Mouse (Mus musculus) gastrocnemius, postnatal 14 days (tissue): ENCODE results near the gene Tgfbr3. TPM values are rescaled to one million over a fixed set of nuclear protein-coding genes. Genes with fewer than 3 reads are reported as not detected.
A peak's percentile ranks its signal among the peaks of the same experiment; 100 is the strongest.
"Not testable (repeated sequence)": the region's sequence is repeated elsewhere in the genome, so short reads cannot be mapped to it uniquely, and the experiment has no call there.

ENCODE experiments used
- DNase-seq: peaks from one replicate; pipeline ENCODE4 v3.0.0; 2021; ENCODE audit warnings: mixed read lengths
- intact Hi-C: fragments of 180-260 bp; cut with DNase I; formaldehyde crosslinking; loops from one replicate; pipeline ENCODE4 v1.15.1; 2025; ENCODE audit warnings: low total_unique reads
- total RNA-seq, 2 experiments: library from RNA; stranded (reverse); gene quantifications; 2 replicates each; pipeline ENCODE4 v1.2.3; 2021

The Tgfbr3 gene
- total RNA-seq, 2 experiments from 2014 or later, result 31.6 to 32.7 TPM

DNA sequence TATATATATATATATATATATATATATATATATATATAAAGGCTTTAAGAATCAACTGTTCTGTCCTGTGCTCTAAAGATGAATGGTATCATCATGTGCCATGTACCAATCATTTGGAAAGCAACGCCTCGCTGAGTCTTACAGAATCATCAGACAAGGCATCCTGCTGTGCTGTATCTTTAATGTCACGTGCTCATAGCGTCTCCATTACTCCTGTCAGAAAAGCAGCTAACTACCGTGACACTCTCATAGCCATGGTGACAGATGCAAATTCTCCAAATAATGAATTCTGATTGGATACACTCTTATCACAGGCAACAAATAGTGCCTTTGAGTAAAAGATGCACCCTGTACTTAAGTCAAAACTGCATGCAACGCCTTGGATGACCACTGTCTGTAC lies 40.7 kb downstream of the Tgfbr3 start:
- intact Hi-C loops, result no loop called here
- no peak for DNase-seq

DNA sequence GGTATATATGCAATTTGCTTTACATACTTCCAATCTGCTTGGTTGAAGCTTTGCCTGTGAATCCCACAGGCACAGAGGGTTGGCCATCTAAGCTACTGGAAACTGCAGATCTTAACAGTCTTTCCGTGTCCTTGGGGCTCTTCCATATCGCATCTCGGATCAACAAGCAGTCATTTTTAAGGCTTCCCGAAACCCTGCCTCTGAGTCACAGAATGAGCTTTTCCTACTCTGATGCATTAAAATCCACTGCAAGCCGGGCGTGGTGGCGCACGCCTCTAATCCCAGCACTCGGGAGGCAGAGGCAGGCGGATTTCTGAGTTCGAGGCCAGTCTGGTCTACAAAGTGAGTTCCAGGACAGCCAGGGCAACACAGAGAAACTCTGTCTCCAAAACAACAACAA lies 41.1 kb downstream of the Tgfbr3 start:
- DNase-seq, intact Hi-C loops: not testable (repeated sequence)

DNA sequence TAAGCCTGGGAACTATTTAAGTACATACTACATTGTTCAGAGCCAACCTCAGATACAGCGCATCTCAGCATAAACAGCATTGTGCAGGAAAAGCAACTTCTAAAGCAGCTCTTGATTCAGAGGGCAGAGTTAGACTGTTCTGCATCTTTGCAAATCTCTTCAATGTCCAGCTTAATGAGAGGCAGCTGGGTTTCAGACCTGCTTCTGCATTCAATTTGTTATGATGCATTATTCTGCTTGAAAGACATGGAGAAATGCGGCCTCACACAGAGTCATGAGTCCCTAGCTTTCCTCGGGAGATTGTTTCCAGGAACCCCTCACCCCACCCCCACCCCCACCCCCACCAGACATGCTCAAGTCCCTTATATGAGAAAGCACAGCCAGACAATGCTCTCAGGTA lies 41.6 kb downstream of the Tgfbr3 start:
- intact Hi-C loops, result loop anchor here (1.0 kb wide), 1 partner anchor 8 kb away; no protein-coding TSS in a partner anchor
- no peak for DNase-seq

DNA sequence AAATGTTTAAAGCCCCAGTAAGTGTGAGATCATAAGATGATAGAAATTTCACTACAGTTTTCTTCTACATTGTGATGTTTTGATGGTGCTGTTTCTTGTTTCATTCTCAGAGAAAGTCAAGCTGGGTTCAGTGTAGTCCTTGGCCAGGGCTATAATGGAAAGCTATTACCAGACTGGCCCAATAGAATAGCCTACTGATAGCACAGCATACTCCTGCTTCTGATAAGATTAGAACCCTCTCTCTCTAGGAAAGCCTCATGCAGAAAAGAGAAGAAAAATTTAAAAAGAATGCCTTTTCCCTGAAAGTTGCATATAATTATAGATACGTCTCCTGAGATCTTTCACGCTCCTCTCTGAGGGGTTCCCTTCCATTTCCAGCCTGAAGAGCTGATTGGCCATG lies 46.0 kb downstream of the Tgfbr3 start:
- DNase-seq, result no peak
- intact Hi-C loops, result no loop called here

DNA sequence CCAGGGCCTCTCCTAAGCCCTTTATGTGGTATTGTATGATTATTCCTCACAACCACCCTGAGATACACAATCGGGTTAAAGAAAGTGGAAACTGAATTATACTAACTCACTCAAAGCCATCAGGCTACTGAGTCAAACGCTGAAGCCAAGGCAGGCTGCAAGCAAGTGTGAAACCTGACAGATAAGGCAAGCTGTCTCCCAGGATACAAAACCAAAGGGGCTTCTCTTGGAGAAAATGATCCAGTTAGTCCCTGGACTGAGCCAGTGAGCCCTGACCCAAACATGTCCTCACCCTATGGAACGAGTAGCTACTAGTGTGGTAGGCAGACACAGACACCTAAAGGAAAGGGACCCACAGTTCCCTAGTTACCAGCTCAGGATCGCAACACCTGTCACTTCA lies 46.4 kb downstream of the Tgfbr3 start:
- no peak for DNase-seq
- intact Hi-C loops, result no loop called here

DNA sequence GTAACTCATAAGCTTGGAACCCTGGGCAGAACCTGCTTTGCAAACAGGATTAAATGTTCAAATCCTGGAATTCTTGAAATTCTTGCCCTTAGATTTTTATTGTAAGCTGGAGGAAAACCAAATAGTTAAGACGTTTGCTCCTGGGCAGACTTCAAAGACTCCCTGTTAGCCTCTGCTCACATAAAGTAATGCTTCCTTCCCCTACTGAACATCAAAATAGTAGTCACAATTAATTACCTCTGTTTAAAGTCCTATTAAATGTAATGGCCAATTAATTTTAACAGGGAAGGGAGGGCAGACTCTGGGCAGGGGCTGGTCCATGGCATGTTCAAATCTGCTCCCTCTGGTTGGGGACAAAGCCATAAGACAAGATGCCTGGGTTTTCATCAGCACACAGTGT lies 49.2 kb downstream of the Tgfbr3 start:
- intact Hi-C loops, result no loop called here
- DNase-seq, result no peak

DNA sequence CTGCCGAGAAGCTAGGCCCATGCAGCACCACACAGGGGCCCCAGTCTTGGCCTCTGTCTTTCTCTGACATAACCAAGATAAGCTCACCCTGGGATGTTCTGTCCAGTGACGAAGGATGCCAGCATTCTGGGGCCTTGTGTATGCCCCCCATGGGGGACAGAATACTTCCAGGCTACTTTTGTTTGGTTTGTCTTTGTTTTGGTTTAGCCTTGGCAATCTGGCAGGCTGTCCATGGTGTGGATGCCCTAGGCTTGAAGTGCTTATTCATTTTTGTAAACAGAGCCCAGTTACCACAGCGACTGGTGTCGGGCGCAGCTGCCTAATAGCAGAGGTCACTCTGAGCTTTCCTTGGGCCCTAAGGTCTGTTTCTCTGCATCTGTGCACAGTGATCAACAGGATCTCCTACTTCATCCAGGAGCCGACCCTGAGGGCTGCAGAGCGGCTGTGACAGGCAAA lies 51.4 kb downstream of the Tgfbr3 start:
- peak; percentile 39 for DNase-seq
- intact Hi-C loops, result no loop called here

DNA sequence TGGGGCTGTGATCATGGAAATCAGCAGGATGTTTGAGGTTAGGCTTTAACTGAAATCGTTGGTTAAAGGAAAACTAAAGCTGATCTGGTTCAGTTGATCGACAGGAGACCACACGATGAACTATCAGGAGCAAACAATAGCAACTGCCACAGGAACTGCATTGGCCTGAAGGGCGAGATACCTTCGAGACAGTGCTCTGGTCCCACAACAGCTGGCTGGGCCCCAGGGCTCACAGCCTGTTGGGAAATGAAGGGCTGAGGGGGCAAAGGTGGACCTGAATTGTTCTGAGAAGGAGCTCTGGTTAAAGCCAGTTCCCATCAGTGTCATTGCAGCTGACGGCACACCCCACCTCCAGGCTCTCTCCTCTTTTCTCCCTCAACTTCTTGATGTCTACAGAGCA lies 52.5 kb downstream of the Tgfbr3 start:
- intact Hi-C loops, result no loop called here

DNA sequence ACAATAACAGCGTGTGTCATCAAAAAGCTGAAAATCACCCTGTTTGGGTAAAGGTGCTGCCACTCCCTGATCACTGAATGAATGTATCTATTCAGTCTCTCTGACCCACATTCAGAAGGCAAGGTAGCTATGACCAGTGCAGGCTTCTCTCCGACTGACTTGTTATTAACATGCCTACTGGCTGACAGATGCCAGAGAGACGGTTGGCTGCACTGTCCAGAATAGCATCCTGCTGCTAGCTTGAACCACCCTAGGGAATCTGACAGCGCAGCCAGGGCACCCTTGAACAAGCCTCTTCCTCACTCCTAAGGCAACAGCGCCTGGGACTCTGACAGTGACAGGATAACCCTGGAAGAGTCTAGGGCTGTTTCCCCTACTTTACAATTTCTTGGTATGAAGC lies 53.4 kb downstream of the Tgfbr3 start:
- intact Hi-C loops, result no loop called here

More for the DNA sequence above, 52.5 kb downstream of the Tgfbr3 start:
- DNase-seq, result no peak

DNA sequence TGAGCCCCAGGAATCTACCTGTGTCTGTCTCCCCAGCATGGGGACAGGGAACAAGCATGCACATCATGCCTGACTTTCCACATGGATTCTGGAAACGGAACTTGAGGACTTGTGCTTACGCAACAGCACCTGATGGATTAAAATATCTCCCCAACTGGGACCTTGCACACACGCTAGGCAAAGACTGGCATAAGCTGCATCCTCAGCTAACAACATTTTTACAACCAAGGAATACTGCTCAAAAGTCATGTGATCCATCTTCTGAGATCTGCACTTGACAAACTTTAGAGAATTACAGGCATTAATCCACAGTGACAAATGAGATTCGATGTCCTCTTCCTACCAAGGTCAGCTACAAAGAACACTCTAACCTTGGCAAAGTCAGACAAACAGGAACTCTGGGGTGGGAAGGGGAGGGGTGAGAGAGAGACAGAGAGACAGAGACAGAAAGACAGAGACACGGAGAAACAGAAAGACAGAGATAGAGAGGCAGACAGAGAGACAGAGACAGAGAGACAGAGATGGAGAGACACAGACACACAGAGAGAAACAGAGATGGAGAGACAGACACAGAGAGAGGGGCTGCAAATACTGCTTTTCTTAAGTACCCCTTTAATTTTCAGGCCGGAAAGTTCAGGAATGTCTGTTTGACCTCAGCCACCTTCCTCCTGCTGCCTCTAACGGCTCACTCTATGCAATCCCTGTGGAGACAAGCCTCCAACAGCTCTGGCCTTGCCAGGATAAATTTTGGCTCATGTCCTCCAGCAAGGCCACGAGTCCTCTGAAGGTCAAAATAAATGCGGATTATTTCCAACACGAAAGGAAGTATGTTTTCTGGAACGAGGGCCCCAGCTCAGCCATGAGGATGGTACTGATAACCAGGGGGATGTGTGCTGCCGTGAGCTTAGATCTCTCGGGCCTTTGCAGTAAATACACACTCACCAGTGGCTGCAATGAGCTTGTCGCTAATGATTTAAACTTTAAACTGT lies 55.8 kb downstream of the Tgfbr3 start:
- peak; percentile 48 for DNase-seq
- intact Hi-C loops, result no loop called here

More for the DNA sequence above, 53.4 kb downstream of the Tgfbr3 start:
- DNase-seq, result no peak

DNA sequence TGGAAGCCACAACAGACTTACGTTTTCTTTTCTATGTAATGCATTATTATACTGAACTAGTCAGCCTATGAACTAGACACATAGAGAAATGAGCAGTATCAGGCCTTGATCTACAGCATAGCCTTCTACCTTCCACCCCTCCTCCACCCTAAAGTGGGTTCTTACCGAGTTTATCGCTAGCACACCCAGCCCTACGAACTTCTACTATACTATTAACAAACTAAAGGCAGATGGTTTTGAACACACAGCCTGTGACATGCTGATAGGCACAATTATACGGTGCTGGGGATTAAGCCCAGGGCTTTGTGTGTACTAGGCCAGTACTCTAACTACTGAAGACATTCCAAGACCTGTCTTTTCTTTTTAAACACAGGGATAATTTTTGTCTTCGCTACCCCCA lies 59.2 kb downstream of the Tgfbr3 start:
- intact Hi-C loops, result no loop called here
- DNase-seq, result no peak

DNA sequence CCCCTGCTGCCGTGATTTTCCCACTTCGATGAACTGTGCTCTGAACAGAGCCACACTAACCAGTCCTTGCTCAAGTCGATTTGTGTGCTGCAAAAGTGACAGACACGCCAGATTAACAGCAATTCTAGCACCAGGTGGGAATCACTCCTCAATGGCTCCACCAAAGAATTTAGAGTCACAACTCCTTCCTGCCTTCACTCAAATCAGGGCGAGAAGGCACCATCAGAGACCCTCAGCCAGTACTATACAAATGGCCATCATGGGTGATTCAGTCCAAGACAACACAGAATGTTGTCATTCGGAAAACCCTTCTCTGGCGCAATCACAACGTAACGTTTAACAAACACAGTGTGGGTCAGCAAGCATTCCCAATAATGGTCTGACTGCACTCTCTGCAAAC lies 60.4 kb downstream of the Tgfbr3 start:
- no peak for DNase-seq
- intact Hi-C loops, result no loop called here

DNA sequence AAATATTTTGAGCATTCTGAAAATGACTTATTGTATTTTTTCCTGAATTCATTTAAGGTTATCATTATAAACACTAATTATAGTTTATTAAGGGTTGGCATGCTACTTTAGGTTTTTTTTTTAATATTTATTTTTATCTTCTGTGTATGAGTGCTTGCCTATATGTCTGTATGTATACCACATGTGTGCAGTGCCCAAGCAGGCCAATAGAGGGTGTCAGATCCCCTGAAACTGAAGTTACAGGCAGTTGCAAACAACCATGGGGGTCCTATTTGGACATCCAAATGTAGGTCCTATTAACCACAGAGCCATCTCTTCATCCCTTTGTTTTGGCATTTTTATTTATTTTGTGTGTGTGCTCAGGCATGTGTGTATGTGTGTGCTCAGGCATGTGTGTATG lies 61.8 kb downstream of the Tgfbr3 start:
- intact Hi-C loops, result no loop called here
- no peak for DNase-seq

DNA sequence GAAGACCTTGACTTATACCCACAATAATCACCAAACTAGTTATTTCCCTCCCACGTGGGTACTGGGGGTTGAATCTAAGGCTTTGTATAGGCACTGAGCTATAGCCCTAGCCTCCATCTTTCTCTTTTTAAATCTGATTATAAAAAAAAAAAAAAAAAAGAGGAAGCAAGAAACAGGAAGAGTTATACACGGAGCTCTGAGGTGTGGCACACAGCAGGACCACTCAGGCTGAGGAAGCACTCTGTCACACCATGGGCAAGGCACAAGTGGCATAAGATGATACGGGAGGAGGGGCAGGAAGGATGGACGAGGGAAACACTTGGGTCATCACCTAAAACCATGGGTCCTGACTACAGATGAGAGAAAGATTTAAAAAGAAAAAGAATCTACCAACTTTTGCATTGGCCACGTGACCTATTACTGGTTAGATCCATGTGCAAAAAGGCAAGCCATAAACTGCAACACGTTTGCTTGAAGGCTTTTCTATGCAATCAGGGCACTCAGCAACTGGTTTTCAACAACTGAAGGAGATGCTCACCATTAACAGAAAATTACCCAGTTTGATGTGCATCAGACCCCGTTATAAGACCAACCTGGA lies 64.5 kb downstream of the Tgfbr3 start:
- no peak for DNase-seq
- intact Hi-C loops, result no loop called here

DNA sequence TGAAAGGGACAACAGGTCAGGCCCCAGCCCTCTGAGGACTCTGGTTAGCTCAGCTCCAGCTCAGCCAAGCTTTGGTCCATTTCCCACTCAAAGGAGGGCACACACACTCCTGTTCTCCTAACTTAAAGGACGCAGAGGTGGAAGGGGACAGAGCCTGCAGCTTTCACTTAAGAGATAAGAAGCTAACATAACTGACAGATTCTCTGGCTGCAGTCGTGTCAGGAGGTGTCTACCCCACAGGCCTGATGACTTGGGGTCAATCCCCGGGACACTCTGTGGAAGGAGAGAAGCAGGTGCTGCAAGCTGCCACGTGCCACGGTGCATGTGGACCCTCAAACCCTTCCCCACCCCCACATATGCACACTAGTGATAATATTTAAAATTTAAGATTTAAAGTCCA lies 65.3 kb downstream of the Tgfbr3 start:
- DNase-seq, result no peak
- intact Hi-C loops, result no loop called here

DNA sequence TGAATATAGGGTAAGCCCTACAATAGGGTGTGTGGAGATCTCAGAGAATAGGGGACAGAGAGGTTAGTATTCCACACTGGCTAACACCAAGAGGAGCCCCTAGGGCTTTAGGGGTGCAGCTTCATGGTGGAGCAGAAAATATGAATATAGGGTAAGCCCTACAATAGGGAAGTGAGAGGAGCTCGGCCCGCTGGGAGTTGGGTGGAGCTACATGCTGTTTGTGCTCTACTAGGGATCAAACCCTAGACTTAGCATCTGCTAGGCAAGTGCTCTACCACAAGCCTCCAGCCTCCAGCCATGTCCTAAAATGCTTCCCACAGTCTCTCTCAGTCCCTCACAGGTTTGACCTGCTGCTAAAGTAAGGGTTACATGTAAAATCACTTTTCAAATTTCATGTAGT lies 65.9 kb downstream of the Tgfbr3 start:
- intact Hi-C loops, DNase-seq: not testable (repeated sequence)

DNA sequence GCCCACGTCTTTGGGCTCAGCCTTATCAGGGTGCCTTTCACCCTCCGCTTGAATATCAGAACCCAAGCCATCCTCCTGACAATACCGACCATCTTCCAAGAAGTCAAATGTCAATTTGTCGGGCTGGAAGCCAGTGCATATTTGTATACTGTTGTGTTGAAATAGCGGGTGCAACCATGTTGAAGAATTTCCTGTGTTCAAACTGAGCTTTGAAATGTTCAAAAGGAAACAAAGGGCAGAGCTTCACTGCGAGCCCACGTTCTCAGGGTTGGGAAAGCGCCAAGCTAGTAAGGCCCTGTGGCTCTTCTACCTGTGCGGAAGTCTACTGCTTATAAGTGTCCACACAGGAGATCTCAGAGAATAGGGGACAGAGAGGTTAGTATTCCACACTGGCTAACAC lies 66.4 kb downstream of the Tgfbr3 start:
- intact Hi-C loops, result no loop called here
- no peak for DNase-seq

DNA sequence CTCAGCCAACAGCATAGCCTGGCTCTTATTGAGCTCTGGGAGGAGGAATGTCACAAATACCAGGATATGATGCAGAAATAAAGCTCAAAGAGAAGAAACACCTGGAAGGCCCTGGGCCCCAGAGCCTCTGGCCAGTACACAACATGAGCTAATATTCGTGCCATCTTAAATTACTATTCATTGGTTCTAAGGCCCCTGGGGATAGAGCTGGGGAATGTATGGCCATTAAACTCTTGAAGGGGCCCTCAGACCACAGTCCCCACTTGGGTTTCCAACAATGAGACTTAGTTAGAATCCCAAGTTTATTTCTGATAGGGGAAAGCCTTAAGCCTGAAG lies 66.8 kb downstream of the Tgfbr3 start:
- intact Hi-C loops, result no loop called here
- DNase-seq, result no peak

DNA sequence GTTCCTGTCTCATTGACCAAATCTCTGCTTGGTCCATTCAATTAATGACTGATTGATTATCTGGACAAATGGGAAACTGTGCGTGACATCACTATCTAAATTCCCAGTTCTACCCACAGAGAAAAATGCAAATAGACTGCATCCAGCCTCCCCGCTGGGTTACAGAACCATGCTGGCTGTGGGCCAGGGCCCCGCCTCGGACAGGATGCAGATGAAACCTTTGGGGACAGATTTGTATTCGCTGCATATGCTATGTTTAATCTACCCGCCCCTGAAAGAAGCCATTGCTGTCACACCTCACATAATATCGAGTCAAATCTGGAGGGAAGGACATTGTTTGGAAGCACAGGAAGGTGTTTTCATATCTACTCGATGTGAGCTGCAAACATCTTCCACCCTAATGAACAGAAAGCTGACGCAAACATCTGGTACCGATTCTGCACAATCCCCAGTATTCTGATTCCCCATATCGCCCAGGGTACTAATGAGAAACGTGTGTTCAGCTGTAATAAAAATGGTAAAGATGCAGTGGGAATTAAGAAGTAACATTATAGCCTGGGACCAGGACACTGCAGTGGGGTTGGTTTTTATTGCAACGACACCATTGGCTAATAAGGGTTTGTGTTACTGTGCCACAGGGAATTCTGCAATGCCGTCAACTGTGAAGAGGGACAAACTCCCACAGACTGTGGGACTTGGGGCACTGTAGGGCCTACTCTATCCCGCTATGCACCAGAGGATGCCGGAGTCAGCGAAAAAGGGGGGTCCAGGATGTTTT lies 67.3 kb downstream of the Tgfbr3 start:
- intact Hi-C loops, result no loop called here
- peak; percentile 59 for DNase-seq

DNA sequence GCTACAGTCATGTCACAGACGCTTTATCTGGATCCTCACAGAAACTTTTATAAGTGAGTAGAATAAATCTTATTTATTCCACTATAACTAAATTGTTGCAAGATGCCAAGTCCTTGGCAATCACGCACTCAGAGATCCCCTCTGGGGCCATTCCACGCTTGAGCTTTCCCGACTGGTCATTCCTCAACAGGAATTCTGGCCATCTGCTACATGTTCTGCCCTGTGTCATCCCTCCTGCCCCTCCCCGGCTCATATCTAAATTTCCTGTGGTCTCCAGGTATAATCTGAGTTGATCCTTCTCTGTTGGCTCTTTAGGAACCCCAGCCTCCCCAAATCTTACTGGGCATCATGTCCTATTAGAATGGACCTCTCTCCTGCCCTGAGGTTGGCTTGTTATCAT lies 68.5 kb downstream of the Tgfbr3 start:
- intact Hi-C loops, result no loop called here
- DNase-seq, result no peak
